Mouse (Mus musculus) bone marrow macrophage, adult 2 months (primary cell): Measurements from ENCODE around the gene Sepsecs. TPM values are rescaled to one million over a fixed set of nuclear protein-coding genes. Genes with fewer than 3 reads are reported as not detected.

Experiments used
- H3K27ac ChIP-seq: 2 replicates; pipeline ENCODE4 v1.5.1; 2012; ENCODE audit warnings: low read depth, low read length; ENCODE audit not compliant: insufficient read depth
- H3K4me1 ChIP-seq: 2 replicates; pipeline ENCODE4 v1.6.1; 2012; ENCODE audit warnings: low read length; ENCODE audit not compliant: control insufficient read depth, insufficient read depth
- H3K4me3 ChIP-seq: 2 replicates; pipeline ENCODE4 v1.5.1; 2012; ENCODE audit warnings: mild to moderate bottlenecking, low read length, moderate library complexity; ENCODE audit not compliant: insufficient read depth
- CTCF ChIP-seq: IDR thresholded peaks from 2 replicates; pipeline ENCODE4 v1.5.1; 2012; ENCODE audit warnings: low read depth, mild to moderate bottlenecking, low read length, moderate library complexity
- POLR2A ChIP-seq: IDR thresholded peaks from 2 replicates; pipeline ENCODE4 v1.6.1; 2012; ENCODE audit warnings: mild to moderate bottlenecking, low read depth, low read length, borderline replicate concordance
- polyA plus RNA-seq: library from polyadenylated mRNA; stranded (reverse); fragments of >200 nt; gene quantifications from 2 replicates; pipeline ENCODE4 v1.2.4, GENCODE M21; 2012; ENCODE audit not compliant: missing spikeins, insufficient read depth, insufficient read length

Gene Sepsecs
- polyA plus RNA-seq, 1 experiment = 7.4 TPM

- Histone ChIP-seq H3K4me1 (no peaks in the 10 kb centered on the region), H3K27ac (no peak overlapping the region), H3K4me3 (no peak overlapping the region)
- no peak for TF ChIP-seq CTCF
- TF ChIP-seq POLR2A = no peak
Measured at GRCm38 (mm10) chr5:52612776-52613175, 56.7 kb downstream of the Sepsecs start.

DNA sequence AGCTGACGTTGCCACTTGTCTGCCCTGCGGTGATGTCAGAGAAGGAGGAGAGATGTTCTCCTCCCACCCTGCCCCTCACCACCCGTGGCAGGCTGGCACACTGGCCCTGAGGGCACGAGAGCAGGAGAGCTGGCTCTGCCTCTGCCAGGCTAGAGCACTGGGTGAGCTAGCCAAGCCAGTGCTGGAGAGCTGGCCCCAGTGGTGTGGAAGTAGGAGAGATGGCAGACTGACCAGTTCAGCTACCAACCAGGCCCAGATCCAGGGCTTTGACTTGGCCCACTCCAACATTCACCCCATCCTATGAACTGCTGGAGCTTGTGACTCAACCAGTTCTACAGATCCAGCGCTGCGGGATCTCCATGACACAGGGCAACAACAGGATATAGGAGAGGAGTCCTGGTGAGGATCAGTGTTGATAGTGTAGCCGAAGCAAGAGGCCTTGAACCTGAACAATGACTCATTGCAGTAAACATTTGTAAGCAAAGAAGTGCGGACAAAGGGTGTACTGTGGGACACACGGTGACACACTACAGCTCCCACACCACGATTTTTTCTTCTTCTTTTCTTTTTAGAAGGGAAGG lies 58.1 kb downstream of the Sepsecs start:
- Histone ChIP-seq H3K4me1 (no peaks in the 10 kb centered on the region), H3K27ac (no peak overlapping the region), H3K4me3 (no peak overlapping the region)
- no peak for TF ChIP-seq CTCF

- no peaks in the 10 kb centered on the region for H3K4me1 ChIP-seq
- H3K27ac ChIP-seq = no peak overlapping the region
- no peak for TF ChIP-seq CTCF
- TF ChIP-seq POLR2A = no peak
- H3K4me3 ChIP-seq = no peak overlapping the region
Measured at GRCm38 (mm10) chr5:52610306-52610705, 59.2 kb downstream of the Sepsecs start.

DNA sequence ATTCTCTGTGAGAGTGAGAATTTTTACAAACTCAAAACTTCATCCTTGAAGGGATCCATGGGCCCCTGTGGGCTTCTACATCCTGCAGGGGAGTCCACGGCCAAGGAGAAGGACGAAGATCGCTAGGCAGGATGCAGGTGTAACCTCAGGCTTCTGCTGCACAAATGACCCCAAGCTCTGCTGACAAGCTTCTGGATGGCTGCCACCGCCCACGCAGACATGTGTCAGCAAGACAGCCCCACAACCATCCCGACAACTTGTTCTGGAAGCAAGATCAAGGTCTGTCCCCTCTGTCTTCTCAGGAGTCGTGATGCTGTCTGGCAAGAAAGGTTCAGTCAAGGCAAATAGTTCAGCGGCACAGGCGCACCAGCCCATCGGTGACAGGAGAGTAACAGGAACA lies 59.8 kb downstream of the Sepsecs start:
- no peak overlapping the region for H3K27ac ChIP-seq
- TF ChIP-seq POLR2A (no peak), CTCF (no peak)

GRCm38 (mm10) chr5:52604582-52605041 lies 64.9 kb downstream of the Sepsecs start:
- no peaks in the 10 kb centered on the region for H3K4me1 ChIP-seq
- no peak for TF ChIP-seq POLR2A
- TF ChIP-seq CTCF = no peak
- H3K4me3 ChIP-seq = no peak overlapping the region
- H3K27ac ChIP-seq = no peak overlapping the region

More for the DNA sequence above, 59.8 kb downstream of the Sepsecs start:
- H3K4me1 ChIP-seq = no peaks in the 10 kb centered on the region
- no peak overlapping the region for H3K4me3 ChIP-seq

- Histone ChIP-seq H3K27ac (no peak overlapping the region), H3K4me3 (no peak overlapping the region), H3K4me1 (no peaks in the 10 kb centered on the region)
- TF ChIP-seq POLR2A (no peak), CTCF (no peak)
Measured at GRCm38 (mm10) chr5:52590612-52591011, 78.9 kb downstream of the Sepsecs start.

Other genes starting within 250 kb of the Sepsecs start
- gene Ccdc149, start 198.2 kb downstream of the Sepsecs start, polyA plus RNA-seq = not detected in 2 replicates
- gene Lgi2, start 103.2 kb downstream of the Sepsecs start, polyA plus RNA-seq = not detected in 2 replicates
- gene Pi4k2b, start 71.9 kb upstream of the Sepsecs start, polyA plus RNA-seq = 11.0 and 11.7 TPM in 2 replicates
- 11.9 and 13.2 TPM in 2 replicates for gene Zcchc4, start 105.7 kb upstream of the Sepsecs start, polyA plus RNA-seq
- gene Anapc4, start 164.3 kb upstream of the Sepsecs start, polyA plus RNA-seq = 48.4 and 54.7 TPM in 2 replicates